Mouse (Mus musculus) induced T-regulatory cell, adult 2 months (primary cell): ENCODE measurements around the gene 2210017I01Rik.

Experiments used
- DNase-seq: peaks from one replicate; pipeline ENCODE4 v3.0.0-alpha.2; 2012; ENCODE audit warnings: low read depth

The 2210017I01Rik gene

GRCm38 (mm10) chr3:92565418-92565817, 41.9 kb downstream of the 2210017I01Rik start:
- DNase-seq: no peak
